ENCODE assay signal across 10 mouse cellular contexts in the genomic region with DNA sequence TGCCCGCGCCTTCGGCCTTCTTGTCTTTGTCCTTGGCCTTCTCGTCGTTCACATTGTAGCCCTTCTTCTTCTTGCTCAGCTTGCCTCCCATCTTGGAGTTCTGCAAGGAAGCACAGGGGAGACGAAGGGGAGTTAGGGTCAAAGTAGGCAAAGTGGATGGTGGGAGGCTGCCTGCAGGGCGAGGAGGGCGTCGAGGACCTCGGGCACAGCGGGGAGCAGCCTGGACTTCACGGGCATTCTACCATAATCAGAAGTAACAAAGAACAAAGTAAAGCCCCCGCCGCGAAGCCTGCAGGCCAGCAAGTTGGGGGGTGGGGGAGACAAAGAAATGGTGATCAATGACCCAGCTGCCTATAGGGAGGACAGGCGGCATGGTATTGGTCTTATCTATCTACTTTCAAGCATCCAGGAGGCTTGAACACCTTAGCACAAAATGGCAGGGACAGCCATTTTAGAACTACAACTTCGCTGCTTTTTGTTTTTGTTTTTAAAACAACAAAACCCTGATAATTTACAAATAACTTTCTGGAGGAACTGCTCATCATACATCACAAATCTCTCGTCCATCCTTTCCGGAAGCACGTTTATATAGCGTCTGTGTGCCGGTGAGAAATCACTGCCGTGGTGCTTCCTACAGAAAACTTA. TPM values are rescaled to one million over a fixed set of nuclear protein-coding genes. Genes with fewer than 3 reads are reported as not detected.
A peak's percentile ranks its signal among the peaks of the same experiment; 100 is the strongest.
DNase-seq lines count a peak whose midpoint lies in the region; ATAC-seq lines count a peak whose summit lies in the region.
"Had no signal": no experiment of that assay in that cellular context is flagged by ENCODE, and none has a peak within 500 bp of the region (broad histone marks: within the 10 kb centered on the region; RNA-seq: fewer than 3 reads in every experiment).

No protein-coding gene starts in this region.

- peak overlapping the region; percentile 48 to 54 for H3K4me3 ChIP-seq in heart, embryonic 14.5 days (ENCODE audit: control insufficient read depth in 1 of 2, insufficient read depth in 1 of 2, low read depth in 1 of 2, low read length in 2 of 2)
- peak overlapping the region; percentile 28 for H3K4me3 ChIP-seq in hindbrain, embryonic 13.5 days
- peak overlapping the region; percentile 31 for H3K4me3 ChIP-seq in midbrain, embryonic 13.5 days (replicated peaks)
- H3K4me3 ChIP-seq: myocyte had no signal

- peaks cover 0 to 5% of the 10 kb centered on the region in 2 experiments; a peak in 1 of 4 replicates for H3K4me1 ChIP-seq in heart, embryonic 14.5 days (ENCODE audit: control insufficient read depth in 2 of 2, insufficient read depth in 2 of 2, low read length in 2 of 2)
- H3K4me1 ChIP-seq in hindbrain, embryonic 13.5 days (replicated peaks), result peaks cover 79% of the 10 kb centered on the region
- H3K4me1 ChIP-seq in midbrain, embryonic 13.5 days (replicated peaks), result peaks cover 87% of the 10 kb centered on the region

- H3K9ac ChIP-seq in heart, embryonic 14.5 days (ENCODE audit: low read length), result peak overlapping the region; percentile 78
- H3K9ac ChIP-seq in hindbrain, embryonic 13.5 days, result peak overlapping the region; percentile 80
- H3K9ac ChIP-seq in midbrain, embryonic 13.5 days (replicated peaks), result peak overlapping the region; percentile 80

- H3K9me3 ChIP-seq in heart, embryonic 14.5 days (ENCODE audit: control insufficient read depth, low read length), result no peaks in the 10 kb centered on the region
- H3K9me3 ChIP-seq in hindbrain, embryonic 13.5 days, result no peaks in the 10 kb centered on the region
- H3K9me3 ChIP-seq in midbrain, embryonic 13.5 days, result no peaks in the 10 kb centered on the region

- peak overlapping the region; percentile 86 for H3K4me2 ChIP-seq in heart, embryonic 14.5 days (ENCODE audit: low read length)
- peak overlapping the region; percentile 55 for H3K4me2 ChIP-seq in hindbrain, embryonic 13.5 days
- H3K4me2 ChIP-seq in midbrain, embryonic 13.5 days (replicated peaks), result peak overlapping the region; percentile 58

- WGBS in heart, embryonic 14.5 days, result 37% methylated on average over 22 of the region's 23 CpGs
- 10% methylated on average over 23 of the region's 23 CpGs for WGBS in hindbrain, embryonic 13.5 days
- WGBS in midbrain, embryonic 13.5 days, result 7% methylated on average over 22 of the region's 23 CpGs

- no peaks in the 10 kb centered on the region for H3K36me3 ChIP-seq in heart, embryonic 14.5 days (ENCODE audit: control insufficient read depth, insufficient read depth, low read length)
- peaks cover 11% of the 10 kb centered on the region for H3K36me3 ChIP-seq in hindbrain, embryonic 13.5 days
- peaks cover 21% of the 10 kb centered on the region for H3K36me3 ChIP-seq in midbrain, embryonic 13.5 days

- H3K27me3 ChIP-seq in heart, embryonic 14.5 days (ENCODE audit: control insufficient read depth, insufficient read depth, low read length), result no peaks in the 10 kb centered on the region
- H3K27me3 ChIP-seq in hindbrain, embryonic 13.5 days, result no peaks in the 10 kb centered on the region
- no peaks in the 10 kb centered on the region for H3K27me3 ChIP-seq in midbrain, embryonic 13.5 days
- H3K27me3 ChIP-seq: CH12.LX had no signal

- no peak for DNase-seq in heart, adult 11 months
- peak; percentile 87 for DNase-seq in ZHBTc4 (ENCODE audit: low read depth, low spot score)
- no peak for DNase-seq in thymus, postnatal 25 days
- no peak for DNase-seq in left cerebral cortex, adult 11 months (ENCODE audit: low spot score)
- DNase-seq in urinary bladder, adult 2 months (ENCODE audit: low spot score), result no peak

- ATAC-seq in heart, embryonic 14.5 days (ENCODE audit: insufficient number of reproducible peaks, insufficient read depth, low FRiP score, low read depth), result no peak
- no peak for ATAC-seq in hindbrain, embryonic 13.5 days (ENCODE audit: low FRiP score)
- peak; percentile 15 for ATAC-seq in midbrain, embryonic 13.5 days

- H3K27ac ChIP-seq in heart, embryonic 14.5 days (replicated peaks in 1 of 2; ENCODE audit: control insufficient read depth in 1 of 2, insufficient read depth in 1 of 2, low read depth in 2 of 2, low read length in 2 of 2), result no peak overlapping the region
- peak overlapping the region; percentile 85 for H3K27ac ChIP-seq in hindbrain, embryonic 13.5 days
- peak overlapping the region; percentile 79 for H3K27ac ChIP-seq in midbrain, embryonic 13.5 days

RNA-seq across cellular contexts. Expression of gene Basp1, which starts 48.6 kb away (rescaled TPM):
- 6.5 and 9.4 TPM in 2 replicates for polyA plus RNA-seq in heart, embryonic 14.5 days (2014; fragmentation: Nextera tagmentation; extraction: Ambion mirVana)
- 202 and 215 TPM in 2 replicates for polyA plus RNA-seq in hindbrain, embryonic 13.5 days (2015; fragmentation: Nextera tagmentation; extraction: Ambion mirVana)
- polyA plus RNA-seq in midbrain, embryonic 13.5 days (2015; fragmentation: Nextera tagmentation; extraction: Ambion mirVana), result 205 and 211 TPM in 2 replicates
- 66.5 and 83.1 TPM in 2 replicates for polyA plus RNA-seq in urinary bladder, adult 2 months (2012; rRNA removed)

Comparison
In these comparisons a context has a peak if more than half of its experiments do, and no peak if none do; other contexts are left out.
1. H3K27ac ChIP-seq: peak in hindbrain, embryonic 13.5 days (single experiment) and midbrain, embryonic 13.5 days (single experiment); none in heart, embryonic 14.5 days (0 of 2).
2. Peak in every context shown above with its lines, with median percentiles within 50 percentile points of each other: H3K4me2 ChIP-seq, H3K4me3 ChIP-seq and H3K9ac ChIP-seq.